Mouse (Mus musculus) C2C12 (cell line): ENCODE data around the gene Erbb4. TPM values are rescaled to one million over a fixed set of nuclear protein-coding genes. Genes with fewer than 3 reads are reported as not detected.

Experiments
- H3K27me3 ChIP-seq: one replicate; pipeline ENCODE4 v1.6.1; 2011; ENCODE audit not compliant: control insufficient read depth, insufficient read depth, insufficient read length
- H3K36me3 ChIP-seq: one replicate; pipeline ENCODE4 v1.6.1; 2011; ENCODE audit not compliant: control insufficient read depth, insufficient read depth
- H3K4me3 ChIP-seq: one replicate; pipeline ENCODE4 v1.5.1; 2011; ENCODE audit warnings: mild to moderate bottlenecking, control low read depth; ENCODE audit not compliant: poor library complexity, insufficient read depth, severe bottlenecking
- H3K79me2 ChIP-seq: one replicate; pipeline ENCODE4 v1.6.1; 2011; ENCODE audit not compliant: control insufficient read depth, insufficient read depth
- H3K79me3 ChIP-seq: one replicate; pipeline ENCODE4 v1.6.1; 2011; ENCODE audit warnings: low read depth, control low read depth
- H3ac ChIP-seq: one replicate; pipeline ENCODE3; 2011; ENCODE audit warnings: low read depth; ENCODE audit not compliant: control insufficient read depth, insufficient read length
- CEBPB ChIP-seq: IDR thresholded peaks from one replicate; pipeline ENCODE4 v1.6.1; 2011; ENCODE audit warnings: low read depth, mild to moderate bottlenecking, control low read depth, moderate library complexity
- CTCF ChIP-seq: IDR thresholded peaks from one replicate; pipeline ENCODE4 v1.5.1; 2011; ENCODE audit not compliant: control insufficient read depth, insufficient read depth, insufficient read length
- FOSL1 ChIP-seq: IDR thresholded peaks from one replicate; pipeline ENCODE4 v1.8.0; 2011; ENCODE audit warnings: mild to moderate bottlenecking, low read length; ENCODE audit not compliant: poor library complexity, insufficient read depth, severe bottlenecking
- MAX ChIP-seq: IDR thresholded peaks from one replicate; pipeline ENCODE4 v1.6.1; 2011; ENCODE audit warnings: mild to moderate bottlenecking, control low read depth
- MYOD1 ChIP-seq: IDR thresholded peaks from one replicate; pipeline ENCODE4 v1.6.1; 2011; ENCODE audit warnings: low read depth; ENCODE audit not compliant: control insufficient read depth, insufficient read length
- MYOG ChIP-seq: IDR thresholded peaks from one replicate; pipeline ENCODE4 v1.6.1; 2011; ENCODE audit not compliant: control insufficient read depth, insufficient read length; ENCODE audit errors: extremely low read depth
- USF1 ChIP-seq: IDR thresholded peaks from one replicate; pipeline ENCODE4 v1.6.1; 2011; ENCODE audit warnings: low read depth, mild to moderate bottlenecking, control low read depth, moderate library complexity
- polyA plus RNA-seq: library from polyadenylated mRNA; unstranded; fragments of >200 nt; fragmentation: generic; extraction: Trizol; gene quantifications from one replicate; pipeline ENCODE4 v1.2.1, GENCODE M21; 2012; ENCODE audit warnings: missing spikeins

Gene Erbb4
- polyA plus RNA-seq, 1 experiment = not detected

GRCm38 (mm10) chr1:68681478-68681877 is 426.4 kb downstream of the Erbb4 start:
- no peaks in the 10 kb centered on the region for H3K79me3 ChIP-seq
- no peak overlapping the region for H3K4me3 ChIP-seq
- H3ac ChIP-seq = no peak overlapping the region
- no peak for TF ChIP-seq MAX
- TF ChIP-seq MYOG = no peak
- no peak for TF ChIP-seq USF1
- H3K79me2 ChIP-seq = no peaks in the 10 kb centered on the region
- H3K36me3 ChIP-seq = no peaks in the 10 kb centered on the region
- H3K27me3 ChIP-seq = no peaks in the 10 kb centered on the region

GRCm38 (mm10) chr1:68674667-68675066 is 433.2 kb downstream of the Erbb4 start:
- Histone ChIP-seq H3K79me2 (no peaks in the 10 kb centered on the region), H3K27me3 (no peaks in the 10 kb centered on the region), H3K4me3 (no peak overlapping the region), H3ac (no peak overlapping the region), H3K79me3 (no peaks in the 10 kb centered on the region), H3K36me3 (no peaks in the 10 kb centered on the region)
- TF ChIP-seq MYOG = no peak

GRCm38 (mm10) chr1:68666831-68667601 is 440.8 kb downstream of the Erbb4 start:
- no peak overlapping the region for H3ac ChIP-seq
- no peaks in the 10 kb centered on the region for H3K36me3 ChIP-seq
- no peak for TF ChIP-seq CEBPB
- TF ChIP-seq MAX = no peak
- no peaks in the 10 kb centered on the region for H3K79me3 ChIP-seq
- H3K79me2 ChIP-seq = no peaks in the 10 kb centered on the region
- no peak overlapping the region for H3K4me3 ChIP-seq
- H3K27me3 ChIP-seq = no peaks in the 10 kb centered on the region

GRCm38 (mm10) chr1:68590475-68590874 is 517.4 kb downstream of the Erbb4 start:
- TF ChIP-seq MYOD1 (no peak), CTCF (no peak), MYOG (no peak), CEBPB (no peak), FOSL1 (no peak), USF1 (no peak), MAX (no peak)
- Histone ChIP-seq H3K27me3 (no peaks in the 10 kb centered on the region), H3K79me2 (no peaks in the 10 kb centered on the region)

GRCm38 (mm10) chr1:68573851-68574540 is 533.9 kb downstream of the Erbb4 start:
- TF ChIP-seq MYOG (no peak), USF1 (no peak), CEBPB (no peak), MYOD1 (no peak), CTCF (no peak), MAX (no peak), FOSL1 (no peak)
- Histone ChIP-seq H3ac (no peak overlapping the region), H3K36me3 (no peaks in the 10 kb centered on the region), H3K4me3 (no peak overlapping the region), H3K79me3 (no peaks in the 10 kb centered on the region), H3K79me2 (no peaks in the 10 kb centered on the region), H3K27me3 (no peaks in the 10 kb centered on the region)

More at GRCm38 (mm10) chr1:68590475-68590874, 517.4 kb downstream of the Erbb4 start:
- H3K36me3 ChIP-seq = no peaks in the 10 kb centered on the region
- no peak overlapping the region for H3K4me3 ChIP-seq
- H3K79me3 ChIP-seq = no peaks in the 10 kb centered on the region
- no peak overlapping the region for H3ac ChIP-seq

DNA sequence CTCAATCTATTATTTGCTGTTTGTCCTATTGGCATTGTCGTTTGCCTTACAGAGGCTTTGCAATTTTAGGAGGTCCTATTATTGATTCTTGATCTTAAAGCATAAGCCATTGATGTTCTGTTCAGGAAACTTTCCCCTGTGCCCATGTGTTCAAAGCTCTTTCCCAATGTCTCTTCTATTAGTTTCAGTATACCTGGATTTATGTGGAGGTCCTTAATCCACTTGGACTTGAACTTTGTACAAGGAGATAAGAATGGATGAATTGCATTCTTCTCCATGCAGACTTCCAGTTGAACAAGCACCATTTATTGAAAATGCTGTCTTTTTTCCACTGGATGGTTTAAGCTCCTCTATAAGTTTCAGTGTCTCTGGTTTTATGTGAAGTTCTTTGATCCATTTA is 536.9 kb downstream of the Erbb4 start:
- TF ChIP-seq MYOD1 = no peak
- no peak for TF ChIP-seq USF1
- H3K79me3 ChIP-seq = no peaks in the 10 kb centered on the region

More for the DNA sequence above, 536.9 kb downstream of the Erbb4 start:
- Histone ChIP-seq H3K36me3 (no peaks in the 10 kb centered on the region), H3K4me3 (no peak overlapping the region), H3ac (no peak overlapping the region), H3K27me3 (no peaks in the 10 kb centered on the region), H3K79me2 (no peaks in the 10 kb centered on the region)
